Mouse (Mus musculus) olfactory bulb, adult 2 months (tissue): ENCODE data around the gene Cse1l. TPM values are rescaled to one million over a fixed set of nuclear protein-coding genes. Genes with fewer than 3 reads are reported as not detected.

Source experiments
- H3K27ac ChIP-seq: fragments of 200-500 bp; 2 replicates; pipeline ENCODE4 v1.5.1; 2012; ENCODE audit warnings: low read depth, low read length; ENCODE audit not compliant: insufficient read depth
- H3K4me1 ChIP-seq: fragments of 200-500 bp; 2 replicates; pipeline ENCODE4 v1.6.1; 2012; ENCODE audit warnings: low read length; ENCODE audit not compliant: control insufficient read depth, insufficient read depth
- H3K4me3 ChIP-seq: fragments of 200-500 bp; 2 replicates; pipeline ENCODE4 v1.5.1; 2012; ENCODE audit warnings: mild to moderate bottlenecking, low read depth, low read length, moderate library complexity; ENCODE audit not compliant: insufficient read depth
- CTCF ChIP-seq: fragments of 200-500 bp; IDR thresholded peaks from 2 replicates; pipeline ENCODE4 v1.5.1; 2012; ENCODE audit warnings: low read depth, mild to moderate bottlenecking, low read length, moderate library complexity; ENCODE audit not compliant: insufficient read depth
- POLR2A ChIP-seq: fragments of 200-500 bp; IDR thresholded peaks from 2 replicates; pipeline ENCODE4 v1.6.1; 2012; ENCODE audit warnings: mild to moderate bottlenecking, low read depth, low read length, moderate library complexity; ENCODE audit not compliant: insufficient read depth
- WGBS: fragments of 180-500 bp; shearing (Covaris S2); methylation state at CpG from one replicate; pipeline ENCODE4 v1.1.7; 2018; 5-methylcytosine and 5-hydroxymethylcytosine counted together
- polyA plus RNA-seq: library from polyadenylated mRNA; stranded (reverse); fragments of >200 nt; gene quantifications from 2 replicates; pipeline ENCODE4 v1.2.4, GENCODE M21; 2012; ENCODE audit warnings: low replicate concordance; ENCODE audit not compliant: missing spikeins, insufficient read depth, insufficient read length

Gene Cse1l
- polyA plus RNA-seq, 1 experiment, result not detected

GRCm38 (mm10) chr2:166875561-166875960, 30.3 kb upstream of the Cse1l start:
- TF ChIP-seq CTCF (no peak), POLR2A (no peak)
- H3K4me3 ChIP-seq, result no peak overlapping the region
- H3K27ac ChIP-seq, result no peak overlapping the region
- H3K4me1 ChIP-seq, result no peaks in the 10 kb centered on the region
- WGBS, result 86% methylated on average over 6 of the region's 6 CpGs

GRCm38 (mm10) chr2:166876331-166876730, 29.5 kb upstream of the Cse1l start:
- Histone ChIP-seq H3K27ac (no peak overlapping the region), H3K4me3 (no peak overlapping the region), H3K4me1 (no peaks in the 10 kb centered on the region)
- TF ChIP-seq CTCF (no peak), POLR2A (no peak)
- 86% methylated on average over 10 of the region's 10 CpGs for WGBS

GRCm38 (mm10) chr2:166885066-166885465, 20.8 kb upstream of the Cse1l start:
- Histone ChIP-seq H3K4me3 (no peak overlapping the region), H3K27ac (no peak overlapping the region), H3K4me1 (no peaks in the 10 kb centered on the region)
- TF ChIP-seq CTCF (no peak), POLR2A (no peak)
- 62% methylated on average over 7 of the region's 7 CpGs for WGBS

- Histone ChIP-seq H3K27ac (no peak overlapping the region), H3K4me1 (no peaks in the 10 kb centered on the region), H3K4me3 (no peak overlapping the region)
- WGBS, result 78% methylated on average over 10 of the region's 10 CpGs
- TF ChIP-seq POLR2A, result no peak
- TF ChIP-seq CTCF, result no peak
Observed at GRCm38 (mm10) chr2:166885619-166886018, 20.2 kb upstream of the Cse1l start.

- WGBS, result 90% methylated on average over 3 of the region's 3 CpGs
- TF ChIP-seq POLR2A, result no peak
- no peak for TF ChIP-seq CTCF
- no peak overlapping the region for H3K4me3 ChIP-seq
- H3K27ac ChIP-seq, result no peak overlapping the region
- H3K4me1 ChIP-seq, result no peaks in the 10 kb centered on the region
Observed at GRCm38 (mm10) chr2:166886231-166886630, 19.6 kb upstream of the Cse1l start.

GRCm38 (mm10) chr2:166887816-166888215, 18.0 kb upstream of the Cse1l start:
- 36% methylated on average over 11 of the region's 11 CpGs for WGBS
- H3K4me1 ChIP-seq, result no peaks in the 10 kb centered on the region
- no peak overlapping the region for H3K4me3 ChIP-seq
- TF ChIP-seq CTCF (no peak), POLR2A (no peak)
- no peak overlapping the region for H3K27ac ChIP-seq

- whole genome bisulfite sequencing, result 76% methylated on average over 9 of the region's 9 CpGs
- Histone ChIP-seq H3K4me1 (peaks cover 9% of the 10 kb centered on the region), H3K4me3 (no peak overlapping the region), H3K27ac (no peak overlapping the region)
- TF ChIP-seq POLR2A (no peak), CTCF (no peak)
Observed at GRCm38 (mm10) chr2:166891366-166891880, 14.4 kb upstream of the Cse1l start.

- H3K4me1 ChIP-seq, result peaks cover 9% of the 10 kb centered on the region
- no peak for TF ChIP-seq POLR2A
- no peak for TF ChIP-seq CTCF
- 93% methylated on average over 8 of the region's 8 CpGs for WGBS
- H3K27ac ChIP-seq, result no peak overlapping the region
- no peak overlapping the region for H3K4me3 ChIP-seq
Observed at GRCm38 (mm10) chr2:166892158-166892680, 13.6 kb upstream of the Cse1l start.

- no peak overlapping the region for H3K4me3 ChIP-seq
- WGBS, result 95% methylated on average over 5 of the region's 5 CpGs
- no peak overlapping the region for H3K27ac ChIP-seq
- TF ChIP-seq CTCF, result no peak
- no peak for TF ChIP-seq POLR2A
- peaks cover 9% of the 10 kb centered on the region for H3K4me1 ChIP-seq
Observed at GRCm38 (mm10) chr2:166893036-166893435, 12.8 kb upstream of the Cse1l start.
